ENCODE assay signal across 11 mouse cellular contexts in the genomic region with DNA sequence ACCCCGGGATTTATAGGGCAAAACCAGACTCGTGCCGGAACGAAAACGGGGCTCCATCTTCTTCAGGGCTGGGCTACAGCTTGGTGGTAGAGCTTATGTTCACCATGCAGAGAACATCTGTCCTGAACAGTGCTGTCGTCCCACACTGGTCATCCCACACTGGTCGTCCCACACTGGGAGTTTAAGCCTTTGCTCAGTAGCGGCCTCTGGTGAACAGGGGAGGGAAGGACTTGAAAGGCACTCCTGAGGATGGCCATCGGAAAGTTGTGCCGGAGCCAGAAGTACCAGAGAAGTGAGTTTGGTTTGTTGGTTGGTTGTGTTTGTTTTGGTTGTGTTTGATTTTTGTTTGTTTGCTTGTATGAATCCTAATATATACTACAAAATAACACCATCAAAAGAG. TPM values are rescaled to one million over a fixed set of nuclear protein-coding genes. Genes with fewer than 3 reads are reported as not detected.
DNase-seq lines count a peak whose midpoint lies in the region; ATAC-seq and TF ChIP-seq lines count a peak whose summit lies in the region.
"Had no signal": no experiment of that assay in that cellular context is flagged by ENCODE, and none has a peak within 500 bp of the region (broad histone marks: within the 10 kb centered on the region; RNA-seq: fewer than 3 reads in every experiment).

No protein-coding gene starts in this region.

- peak; percentile 52; the same call in 1 of the 2 replicates for TF ChIP-seq CTCF in kidney, postnatal 0 days (IDR thresholded peaks at IDR 0.05; ENCODE audit: low read depth)
- TF ChIP-seq CTCF in CH12.LX (conservative IDR thresholded peaks at IDR 0.05 in 1 of 2, IDR thresholded peaks at IDR 0.05 in 1 of 2; ENCODE audit: low read depth in 2 of 2, low read length in 2 of 2) = peak; percentile 13 to 54; a peak in 2 of 4 replicates

- peak; percentile 8 for TF ChIP-seq RAD21 in CH12.LX (IDR thresholded peaks at IDR 0.05; ENCODE audit: low read depth, low read length)

- WGBS in kidney, postnatal 0 days = 74% methylated on average over 10 of the region's 10 CpGs

- in situ Hi-C loops in CH12.LX (cut with MboI; ENCODE audit: low pct_ligation_motif_present, low pct_unique_long_range_greater_than_20kb, low sequenced_read_pairs) = no loop called here

- no peak overlapping the region for H3K4me2 ChIP-seq in kidney, postnatal 0 days (ENCODE audit: low read length)
- H3K4me2 ChIP-seq in CH12.LX (ENCODE audit: insufficient read depth, low read depth, poor library complexity, severe bottlenecking) = no peak overlapping the region
- H3K4me2 ChIP-seq: hindbrain, embryonic 15.5 days had no signal

- no peaks in the 10 kb centered on the region for H3K36me3 ChIP-seq in kidney, postnatal 0 days (ENCODE audit: insufficient read depth, low read length)
- H3K36me3 ChIP-seq in CH12.LX (replicated peaks in 1 of 2; ENCODE audit: control insufficient read depth in 1 of 2, insufficient read depth in 1 of 2, low read length in 1 of 2) = no peaks in the 10 kb centered on the region
- H3K36me3 ChIP-seq: hindbrain, embryonic 15.5 days had no signal

- no peak for TF ChIP-seq POLR2A in CH12.LX (IDR thresholded peaks at IDR 0.05; ENCODE audit: low read depth, low read length)

- H3K27me3 ChIP-seq in kidney, postnatal 0 days (ENCODE audit: insufficient read depth, low read length) = no peaks in the 10 kb centered on the region
- H3K27me3 ChIP-seq in CH12.LX (replicated peaks) = no peaks in the 10 kb centered on the region
- H3K27me3 ChIP-seq: hindbrain, embryonic 15.5 days had no signal

- 0 out of 2 replicates have a peak overlapping the region, but pooled peaks have one; percentile 0 for H3K27ac ChIP-seq in kidney, postnatal 0 days
- no peak overlapping the region for H3K27ac ChIP-seq in CH12.LX (ENCODE audit: insufficient read depth, low read depth)
- H3K27ac ChIP-seq: hindbrain, embryonic 15.5 days had no signal

- no peak overlapping the region for H3K9ac ChIP-seq in kidney, postnatal 0 days (ENCODE audit: low read depth, low read length)
- no peak overlapping the region for H3K9ac ChIP-seq in CH12.LX (ENCODE audit: insufficient read depth, low read depth)
- H3K9ac ChIP-seq: hindbrain, embryonic 15.5 days had no signal

- dilution Hi-C loops in CH12.LX (cut with MboI; ENCODE audit: extremely low pct_ligation_motif_present, extremely low pct_unique_long_range_greater_than_20kb, low sequenced_read_pairs) = no loop called here

- no peak for ATAC-seq in kidney, postnatal 0 days (replicated peaks; ENCODE audit: low FRiP score, low read depth)

- no peaks in the 10 kb centered on the region for H3K79me2 ChIP-seq in CH12.LX (replicated peaks; ENCODE audit: control insufficient read depth, extremely low read depth, insufficient read depth, poor library complexity, severe bottlenecking)

- no peak overlapping the region for H3K4me3 ChIP-seq in kidney, postnatal 0 days (replicated peaks; ENCODE audit: low read depth, low read length)
- H3K4me3 ChIP-seq in CH12.LX (replicated peaks in 1 of 3; ENCODE audit: low read depth in 2 of 3, low read length in 2 of 3, poor library complexity in 1 of 3) = no peak overlapping the region
- H3K4me3 ChIP-seq: hindbrain, embryonic 15.5 days had no signal

- no peaks in the 10 kb centered on the region for H3K9me3 ChIP-seq in kidney, postnatal 0 days (replicated peaks; ENCODE audit: low read length)
- H3K9me3 ChIP-seq in CH12.LX (replicated peaks; ENCODE audit: low read length) = no peaks in the 10 kb centered on the region
- H3K9me3 ChIP-seq: hindbrain, embryonic 15.5 days had no signal

- peaks cover 8% of the 10 kb centered on the region; the same call in 1 of the 2 replicates for H3K4me1 ChIP-seq in kidney, postnatal 0 days (replicated peaks; ENCODE audit: insufficient read depth, low read length)
- peaks cover 3 to 7% of the 10 kb centered on the region in 2 experiments; a peak in 1 of 4 replicates for H3K4me1 ChIP-seq in CH12.LX (ENCODE audit: control insufficient read depth in 1 of 2, insufficient read depth in 2 of 2)
- H3K4me1 ChIP-seq: hindbrain, embryonic 15.5 days had no signal

- peak; percentile 25 for DNase-seq in embryo, embryonic 10.5 days (ENCODE audit: low spot score)
- DNase-seq in embryo, embryonic 9.5 days (ENCODE audit: extremely low spot score) = no peak
- DNase-seq in kidney, postnatal 0 days (ENCODE audit: low spot score) = no peak
- DNase-seq in kidney, postnatal 14 days = no peak
- DNase-seq in CH12.LX (ENCODE audit: extremely low read depth) = no peak
- peak; percentile 26 for DNase-seq in lung, postnatal 10 days
- DNase-seq in adrenal gland, adult 2 months = no peak
- DNase-seq in thymus, postnatal 14 days = no peak
- DNase-seq: adrenal gland, adult 8-10 months; cerebellum, postnatal 25 days had no signal

- TF ChIP-seq EP300 in CH12.LX (IDR thresholded peaks at IDR 0.05; ENCODE audit: low read length) = no peak

TF ChIP-seq in CH12.LX, 34 proteins besides CTCF, POLR2A, EP300 and RAD21:
- TF ChIP-seq SMC3 (IDR thresholded peaks at IDR 0.05; ENCODE audit: low read depth, low read length) (peak; percentile 46), KAT2A (IDR thresholded peaks at IDR 0.05; ENCODE audit: insufficient replicate concordance, low read length) (no peak)

RNA-seq across cellular contexts. Expression of gene Ptpn13, which starts 56.0 kb away (rescaled TPM):
- 20.4 and 20.8 TPM in 2 replicates for polyA plus RNA-seq in kidney, postnatal 0 days (2015; fragmentation: Nextera tagmentation; extraction: Ambion mirVana)
- 0.04 TPM in 2 replicates for total RNA-seq in CH12.LX (2012; rRNA removed)
- not detected in 2 replicates for total RNA-seq in CH12.LX (2014; rRNA removed)
- not detected in 2 replicates for polyA plus RNA-seq in CH12.LX (2012; ENCODE audit: insufficient read length, low read depth)
- total RNA-seq in adrenal gland, adult 2 months (2021) = 10 to 100 TPM; 21.4 to 32.8 TPM
- polyA plus RNA-seq in adrenal gland, adult 2 months (2012; rRNA removed) = 3.6 and 4.7 TPM in 2 replicates

Comparison
In these comparisons a context has a peak if more than half of its experiments do, and no peak if none do; other contexts are left out.
1. DNase-seq: peak in embryo, embryonic 10.5 days (single experiment) and lung, postnatal 10 days (single experiment); none in embryo, embryonic 9.5 days (single experiment), kidney, postnatal 0 days (single experiment), kidney, postnatal 14 days (single experiment), CH12.LX (single experiment), adrenal gland, adult 2 months (single experiment) and thymus, postnatal 14 days (single experiment).